9 mouse cellular contexts compared by ENCODE assay signal in genomic region chr1:78525189-78525886, GRCm38 (mm10). TPM values are rescaled to one million over a fixed set of nuclear protein-coding genes. Genes with fewer than 3 reads are reported as not detected.
DNase-seq lines count a peak whose midpoint lies in the region; ATAC-seq lines count a peak whose summit lies in the region.
"Had no signal": no experiment of that assay in that cellular context is flagged by ENCODE, and none has a peak within 500 bp of the region (broad histone marks: within the 10 kb centered on the region; RNA-seq: fewer than 3 reads in every experiment).

No protein-coding gene starts in this region.

- no peaks in the 10 kb centered on the region for H3K27me3 ChIP-seq in neural tube, embryonic 15.5 days (replicated peaks)
- H3K27me3 ChIP-seq: heart, embryonic 13.5 days had no signal

- H3K9me3 ChIP-seq in neural tube, embryonic 15.5 days (replicated peaks), result no peaks in the 10 kb centered on the region

- H3K4me2 ChIP-seq in neural tube, embryonic 15.5 days, result no peak overlapping the region
- H3K4me2 ChIP-seq: heart, embryonic 13.5 days had no signal

- H3K4me3 ChIP-seq in neural tube, embryonic 15.5 days (replicated peaks), result no peak overlapping the region
- H3K4me3 ChIP-seq: heart, embryonic 13.5 days had no signal

- intact Hi-C loops in left cerebral cortex, postnatal 14 days (cut with DNase I), result no loop called here

- no peaks in the 10 kb centered on the region for H3K4me1 ChIP-seq in neural tube, embryonic 15.5 days
- H3K4me1 ChIP-seq: heart, embryonic 13.5 days had no signal

- no peaks in the 10 kb centered on the region for H3K36me3 ChIP-seq in neural tube, embryonic 15.5 days
- H3K36me3 ChIP-seq: heart, embryonic 13.5 days had no signal

- ATAC-seq in neural tube, embryonic 15.5 days (ENCODE audit: low FRiP score), result no peak
- peak; percentile 98 for ATAC-seq in common myeloid progenitor, adult 5-6 weeks (replicated peaks; ENCODE audit: low read depth, poor library complexity, severe bottlenecking)

- DNase-seq in neural tube, embryonic 10.5 days (ENCODE audit: extremely low spot score, low spot score), result peak; percentile 49
- peak; percentile 58 to 62 for DNase-seq in adrenal gland, adult 18-20 months (ENCODE audit: low spot score in 2 of 2)
- peak; percentile 79 for DNase-seq in induced T-regulatory cell, adult 2 months (ENCODE audit: low read depth)
- peak; percentile 75 to 83 for DNase-seq in left cerebral cortex, postnatal 14 days (ENCODE audit: low spot score in 2 of 2)
- DNase-seq in retina, embryonic 14.5 days (ENCODE audit: low spot score), result peak; percentile 87
- peak; percentile 68 for DNase-seq in urinary bladder, postnatal 14 days (ENCODE audit: low spot score)

- 45% methylated on average over 23 of the region's 23 CpGs for WGBS in neural tube, embryonic 15.5 days

- H3K27ac ChIP-seq in neural tube, embryonic 15.5 days (replicated peaks), result no peak overlapping the region
- H3K27ac ChIP-seq: heart, embryonic 13.5 days had no signal

- H3K9ac ChIP-seq in neural tube, embryonic 15.5 days (replicated peaks), result no peak overlapping the region
- H3K9ac ChIP-seq: heart, embryonic 13.5 days had no signal

RNA-seq across cellular contexts. Expression of gene BC035947, which starts 13.4 kb away (rescaled TPM):
- 1.00 and 1.0 TPM in 2 replicates for polyA plus RNA-seq in neural tube, embryonic 15.5 days (2015; fragmentation: Nextera tagmentation; extraction: Ambion mirVana)
- under 1 TPM; 0.23 to 0.83 TPM for total RNA-seq in adrenal gland, adult 18-20 months (2021)
- not detected in 2 replicates for total RNA-seq in common myeloid progenitor, adult 5-6 weeks (2017)
- total RNA-seq in left cerebral cortex, postnatal 14 days (2021), result under 1 TPM in 1 of 2 experiments, not detected in 1; 0.11 TPM

RNA-seq across cellular contexts. Expression of gene Mogat1, which starts 14.5 kb away (rescaled TPM):
- 0.82 and 0.83 TPM in 2 replicates for polyA plus RNA-seq in neural tube, embryonic 15.5 days (2015; fragmentation: Nextera tagmentation; extraction: Ambion mirVana)
- total RNA-seq in adrenal gland, adult 18-20 months (2021), result 1 to 10 TPM; 3.7 to 9.6 TPM
- not detected in 2 replicates for total RNA-seq in common myeloid progenitor, adult 5-6 weeks (2017)
- not detected for total RNA-seq in left cerebral cortex, postnatal 14 days (2021)
- polyA plus RNA-seq: heart, embryonic 13.5 days had no signal

RNA-seq across cellular contexts. Expression of gene Farsb, which starts 36.6 kb away (rescaled TPM):
- 160 and 161 TPM in 2 replicates for polyA plus RNA-seq in neural tube, embryonic 15.5 days (2015; fragmentation: Nextera tagmentation; extraction: Ambion mirVana)
- 10 to 100 TPM; 67.2 to 72.7 TPM for total RNA-seq in adrenal gland, adult 18-20 months (2021)
- total RNA-seq in common myeloid progenitor, adult 5-6 weeks (2017), result 66.5 and 79.5 TPM in 2 replicates
- total RNA-seq in left cerebral cortex, postnatal 14 days (2021), result 10 to 100 TPM; 64.3 to 67.0 TPM
